Mouse (Mus musculus) thymus, adult 18-20 months (tissue): ENCODE measurements around the gene Sh3bgrl2.

Source experiments
- DNase-seq, 2 experiments: peaks; one replicate each; pipeline ENCODE4 v3.0.0; 2022; ENCODE audit warnings: mixed read lengths in 2 of 2

The Sh3bgrl2 gene

GRCm38 (mm10) chr9:83593811-83594210 is 45.7 kb downstream of the Sh3bgrl2 start:
- DNase-seq, result no peak

- DNase-seq, result no peak
Measured at GRCm38 (mm10) chr9:83596132-83596531, 48.0 kb downstream of the Sh3bgrl2 start.

DNA sequence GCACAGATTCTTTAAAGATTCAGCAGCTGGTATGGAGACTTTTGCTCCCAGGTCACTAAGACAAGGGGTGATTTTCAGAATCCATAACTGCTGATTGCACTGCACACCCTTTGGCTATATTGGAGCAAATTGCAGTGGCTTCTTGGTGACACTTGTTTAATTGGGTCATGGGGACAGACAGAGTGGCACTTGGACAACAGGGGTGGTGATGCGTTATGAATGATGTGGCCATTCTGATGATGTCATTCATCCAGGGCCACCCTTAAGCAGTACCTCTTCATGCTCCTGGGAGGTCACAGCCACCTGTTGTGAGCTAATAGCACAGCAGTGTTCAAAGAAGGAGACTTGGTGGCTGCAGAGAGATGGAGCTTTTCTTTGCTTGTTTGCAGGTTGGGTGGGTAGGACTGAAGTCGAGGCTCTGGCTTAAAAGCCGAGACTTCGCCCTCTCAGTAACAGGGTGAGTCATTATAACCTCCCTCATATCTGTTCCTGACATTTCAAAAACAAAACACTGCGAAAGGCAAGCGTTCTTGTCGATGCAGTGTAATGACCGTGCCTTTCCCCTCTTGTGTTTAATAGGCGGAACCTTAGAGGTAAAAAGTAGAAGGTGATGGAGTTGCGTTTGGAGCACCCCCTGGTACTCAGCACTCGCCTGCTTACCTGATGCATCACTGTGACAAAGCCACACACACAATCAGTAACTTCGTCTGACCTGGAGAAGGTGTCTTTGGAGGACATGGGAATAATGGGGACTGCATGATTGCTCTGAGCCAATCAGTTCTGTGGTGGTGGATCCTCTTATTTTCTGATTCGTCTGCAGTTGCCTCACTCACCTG is 48.7 kb downstream of the Sh3bgrl2 start:
- DNase-seq, result no peak

GRCm38 (mm10) chr9:83598047-83598446 is 49.9 kb downstream of the Sh3bgrl2 start:
- no peak for DNase-seq

- no peak for DNase-seq
Measured at GRCm38 (mm10) chr9:83599505-83599904, 51.4 kb downstream of the Sh3bgrl2 start.

DNA sequence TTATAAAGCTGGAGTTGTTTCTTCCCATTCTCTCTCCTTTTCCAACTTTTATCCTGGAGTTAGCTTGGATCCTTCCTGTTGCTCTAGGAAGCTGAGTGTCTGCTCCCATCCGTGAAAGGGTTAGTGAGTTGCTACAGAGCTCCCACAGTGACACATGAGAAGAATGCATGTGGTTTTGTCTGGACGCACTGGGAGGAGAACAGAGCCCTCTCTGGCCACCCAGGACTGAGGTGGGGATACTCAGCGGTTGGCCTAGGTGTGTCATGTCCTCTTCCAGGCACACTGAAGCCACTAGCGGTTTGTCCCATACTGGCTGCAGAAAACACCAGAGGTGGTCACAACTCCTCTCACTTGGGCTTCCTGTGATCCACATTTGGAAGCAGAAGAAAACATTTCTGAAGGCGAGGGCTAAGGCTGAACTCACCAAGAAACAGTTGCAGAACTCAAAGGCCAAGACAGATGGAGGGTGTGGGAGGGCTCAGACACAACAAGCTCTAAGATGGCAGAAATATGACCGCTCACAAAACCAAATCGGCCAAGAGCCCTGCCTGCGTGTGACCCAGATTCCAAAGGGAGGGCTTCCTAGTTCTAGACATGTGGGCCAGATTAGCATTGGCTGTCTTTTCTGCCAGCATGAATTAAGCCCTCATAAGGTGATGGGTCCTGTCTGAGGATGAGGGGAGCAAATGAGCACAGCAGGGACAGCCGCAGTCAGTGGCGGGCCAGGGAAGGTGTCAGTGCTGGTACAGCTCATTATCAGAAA is 52.3 kb downstream of the Sh3bgrl2 start:
- no peak for DNase-seq

DNA sequence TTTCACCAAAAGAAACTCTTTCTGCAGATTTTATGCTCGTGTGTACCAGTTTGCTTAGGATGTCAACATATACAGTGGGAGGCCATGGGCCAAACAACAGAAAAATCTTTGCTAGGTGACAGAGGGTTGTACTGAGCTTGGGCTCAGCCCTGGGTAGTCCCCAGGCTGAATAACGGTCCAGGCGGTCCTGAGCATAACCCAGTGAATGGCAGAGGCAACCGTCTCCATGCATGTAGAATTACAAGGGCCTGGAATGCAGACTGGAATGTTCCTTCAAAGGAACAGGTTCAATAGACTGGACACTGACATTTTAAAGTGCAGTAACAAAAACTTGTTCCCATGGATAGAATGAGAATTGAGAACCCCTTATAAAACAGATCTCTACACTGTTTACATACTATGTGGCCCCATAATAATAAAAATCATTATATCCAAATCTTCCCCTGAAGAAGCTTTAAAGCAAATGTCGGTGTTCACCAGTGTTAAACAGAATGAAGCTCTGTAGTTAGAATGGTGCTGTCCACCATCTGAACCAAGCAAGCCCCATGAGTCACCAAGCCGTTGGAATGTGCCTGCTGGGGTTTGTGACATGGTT is 54.1 kb downstream of the Sh3bgrl2 start:
- DNase-seq, result no peak

DNA sequence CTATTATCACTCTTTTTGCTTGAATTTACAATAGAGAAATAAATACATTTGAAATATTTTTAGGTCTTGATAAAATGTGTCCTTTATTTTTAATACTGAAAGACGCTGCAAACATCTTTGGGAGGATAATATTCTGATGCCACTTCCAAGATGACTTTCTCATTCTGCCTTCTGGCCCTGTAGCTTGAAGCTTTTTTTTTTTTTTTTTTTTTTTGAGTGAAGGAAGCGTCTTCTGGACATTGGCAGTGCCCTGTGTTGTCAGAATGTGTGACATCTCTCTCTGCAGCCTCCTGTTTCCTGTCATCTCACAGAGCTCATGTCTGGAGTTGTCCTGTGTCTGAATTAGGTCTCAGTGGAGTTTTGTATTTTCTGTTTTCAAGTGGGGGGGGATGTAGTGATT is 55.0 kb downstream of the Sh3bgrl2 start:
- no peak for DNase-seq

- DNase-seq, result no peak
Measured at GRCm38 (mm10) chr9:83605886-83606640, 57.9 kb downstream of the Sh3bgrl2 start.

GRCm38 (mm10) chr9:83608135-83608534 is 60.0 kb downstream of the Sh3bgrl2 start:
- no peak for DNase-seq

GRCm38 (mm10) chr9:83609422-83610297 is 61.5 kb downstream of the Sh3bgrl2 start:
- peak; percentile 10 to 20 for DNase-seq

DNA sequence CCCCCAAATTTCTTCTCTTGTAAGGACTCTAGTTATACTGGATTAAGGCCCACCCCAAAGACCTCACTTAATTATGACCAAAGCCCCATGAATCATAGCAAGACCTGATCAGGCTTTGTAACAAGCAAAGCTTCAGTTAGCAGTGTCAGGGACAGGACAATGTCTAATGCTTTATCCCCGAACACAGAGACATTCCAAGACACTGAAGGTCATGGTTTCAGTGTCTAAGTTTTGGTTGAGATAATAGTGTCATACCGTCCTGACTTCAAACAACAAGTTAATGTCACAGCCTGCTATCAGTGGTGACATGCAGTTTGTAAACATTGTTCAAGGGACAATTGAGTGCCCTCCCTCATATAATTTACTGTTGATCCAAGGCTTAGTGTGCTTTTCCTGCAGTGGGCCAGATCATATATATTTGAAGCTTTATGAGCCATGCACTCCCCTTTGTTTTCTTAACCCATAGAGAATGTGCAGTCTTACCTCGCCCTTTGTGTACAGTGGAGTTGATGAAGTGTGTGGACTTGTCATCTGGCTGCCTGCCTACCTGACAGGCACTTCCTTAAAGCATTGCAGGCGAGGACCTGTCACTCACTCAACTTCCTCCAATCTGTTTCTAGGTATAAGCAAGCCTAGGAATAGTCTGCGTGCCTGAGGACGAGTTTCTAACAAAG is 67.9 kb downstream of the Sh3bgrl2 start:
- DNase-seq, result no peak

DNA sequence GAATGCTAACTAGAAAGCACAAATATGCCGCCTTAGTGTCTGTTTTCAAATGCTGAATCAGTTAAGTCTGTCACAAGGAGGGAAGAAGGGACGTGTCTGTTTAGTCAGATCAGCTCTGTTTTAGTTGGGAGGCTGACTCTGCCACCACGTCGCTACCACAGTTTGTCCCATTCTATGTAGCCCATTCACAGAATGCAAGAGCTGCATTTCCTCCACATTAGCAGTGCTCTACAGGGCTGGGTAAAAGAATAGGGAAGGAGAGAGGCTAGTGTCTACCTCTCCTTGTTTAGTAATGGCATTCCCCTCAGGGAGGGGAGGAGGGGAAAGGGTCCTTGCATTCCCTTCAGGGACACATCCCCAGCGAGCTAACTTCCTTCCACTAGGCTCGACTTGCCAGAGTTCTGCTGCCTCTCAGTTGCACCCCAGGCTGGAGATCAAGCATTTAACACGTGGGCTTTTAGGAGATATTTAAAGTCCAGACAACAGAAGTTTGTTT is 68.5 kb downstream of the Sh3bgrl2 start:
- DNase-seq, result no peak

DNA sequence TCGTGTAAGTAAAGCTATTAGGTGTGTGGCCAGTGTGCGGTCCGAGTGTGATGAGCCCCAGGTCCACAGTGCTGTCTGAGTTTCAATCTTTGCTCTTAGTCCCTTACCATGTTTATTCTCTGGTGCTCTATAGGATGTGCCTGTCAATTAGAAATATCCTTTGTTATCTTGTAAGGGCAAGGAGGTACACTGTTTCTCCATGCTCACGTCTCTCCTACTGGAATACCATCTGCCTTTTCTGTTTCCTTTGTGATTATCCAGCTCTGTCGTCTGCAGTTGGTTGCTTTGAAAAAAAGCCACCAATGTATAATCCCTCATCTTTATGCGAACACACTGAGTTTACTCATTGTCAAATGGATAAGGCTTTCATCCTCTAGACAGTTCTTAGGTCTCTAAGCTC is 75.3 kb downstream of the Sh3bgrl2 start:
- no peak for DNase-seq

- no peak for DNase-seq
Measured at GRCm38 (mm10) chr9:83624193-83624592, 76.1 kb downstream of the Sh3bgrl2 start.

GRCm38 (mm10) chr9:83625085-83625484 is 77.0 kb downstream of the Sh3bgrl2 start:
- no peak for DNase-seq

GRCm38 (mm10) chr9:83628669-83629612 is 80.8 kb downstream of the Sh3bgrl2 start:
- no peak for DNase-seq

DNA sequence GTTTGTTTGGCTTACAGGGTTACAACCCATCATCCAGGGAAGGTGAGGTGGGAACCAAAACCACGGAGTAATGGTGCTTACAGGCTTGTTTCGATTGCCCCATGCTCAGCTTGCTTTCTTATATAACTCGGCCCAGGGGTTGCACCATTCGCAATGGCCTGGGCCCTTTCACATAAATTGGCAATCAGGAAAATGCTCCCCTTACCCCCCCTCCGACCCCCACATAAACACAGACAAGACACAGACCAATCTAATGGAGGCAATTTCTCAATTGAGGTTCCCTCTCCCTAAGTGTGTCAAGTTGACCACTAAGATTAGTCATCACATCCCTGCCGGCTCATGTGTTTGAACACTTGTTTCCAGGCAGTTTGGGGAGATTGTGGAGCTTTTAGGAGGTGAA is 82.2 kb downstream of the Sh3bgrl2 start:
- no peak for DNase-seq

DNA sequence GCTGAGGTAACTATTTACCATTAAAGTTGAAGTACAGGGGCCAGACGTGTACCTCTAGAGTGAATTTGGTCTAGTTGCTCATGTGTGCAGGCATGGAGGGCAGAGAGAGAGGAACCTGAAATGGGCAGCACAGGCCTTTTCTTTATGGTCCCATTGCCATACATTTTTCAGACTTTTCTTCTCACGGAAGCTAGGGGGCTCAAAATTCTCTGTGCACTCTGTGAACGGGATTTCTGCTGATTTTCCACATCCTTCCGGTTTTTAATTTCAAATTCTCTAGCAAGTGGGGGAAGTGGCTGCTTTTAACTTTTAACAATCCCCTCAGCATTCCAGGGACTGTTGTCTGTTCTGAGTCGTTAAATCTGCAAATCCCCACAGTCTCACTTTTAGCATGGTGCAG is 83.8 kb downstream of the Sh3bgrl2 start:
- no peak for DNase-seq

DNA sequence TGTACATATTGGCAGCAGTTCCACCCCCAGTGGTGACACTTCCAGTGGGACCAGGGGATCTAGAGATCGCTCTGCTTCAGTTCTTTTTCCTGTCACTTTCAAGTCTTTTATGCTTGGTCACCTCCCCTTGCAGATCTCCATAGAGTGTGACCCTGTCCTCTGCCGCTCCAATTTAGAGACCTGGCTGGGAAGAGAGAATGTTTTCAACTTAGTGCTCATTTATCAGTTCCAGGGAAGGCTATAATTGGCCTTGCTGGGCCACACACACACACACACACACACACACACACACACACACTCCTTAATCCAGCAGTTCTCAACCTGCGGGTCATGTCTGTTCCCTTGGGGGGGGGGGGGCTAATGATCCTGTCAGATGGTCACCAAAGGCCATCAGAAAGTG is 86.6 kb downstream of the Sh3bgrl2 start:
- no peak for DNase-seq
